Mouse (Mus musculus): Measurements from ENCODE around the gene Lemd1. TPM values are rescaled to one million over a fixed set of nuclear protein-coding genes. Genes with fewer than 3 reads are reported as not detected.
A peak's percentile ranks its signal among the peaks of the same experiment; 100 is the strongest.

Gene Lemd1
- 10 to 100 TPM in 1 of 2 experiments, 1 to 10 TPM in 1; 8.8 to 10.1 TPM for total RNA-seq (2021)

GRCm38 (mm10) chr1:132191093-132191785, at the start of gene Lemd1, which contains the start of gene AC124108.1:
TSS of gene Lemd1 (plus strand) at chr1:132191431.
TSS of gene AC124108.1 (plus strand) at chr1:132191457.
- intact Hi-C loops (cut with DNase I): no loop called here
- DNase-seq: peak; percentile 22

GRCm38 (mm10) chr1:132141753-132142152, 49.5 kb upstream of the Lemd1 start:
- DNase-seq: no peak
- intact Hi-C loops (cut with DNase I): no loop called here

- intact Hi-C loops (cut with DNase I): no loop called here
- DNase-seq: no peak
These were observed 48.2 kb upstream of the Lemd1 start for GRCm38 (mm10) chr1:132143079-132143478.

GRCm38 (mm10) chr1:132143730-132144129, 47.5 kb upstream of the Lemd1 start:
- DNase-seq: no peak
- intact Hi-C loops (cut with DNase I): no loop called here

GRCm38 (mm10) chr1:132144223-132144622, 47.0 kb upstream of the Lemd1 start:
- intact Hi-C loops (cut with DNase I): no loop called here
- DNase-seq: no peak

GRCm38 (mm10) chr1:132144837-132145236, 46.4 kb upstream of the Lemd1 start:
- intact Hi-C loops (cut with DNase I): no loop called here
- no peak for DNase-seq

GRCm38 (mm10) chr1:132145973-132146685, 45.1 kb upstream of the Lemd1 start:
- intact Hi-C loops (cut with DNase I): no loop called here
- no peak for DNase-seq

GRCm38 (mm10) chr1:132149410-132149809, 41.8 kb upstream of the Lemd1 start:
- intact Hi-C loops (cut with DNase I): no loop called here
- DNase-seq: no peak

GRCm38 (mm10) chr1:132150171-132150570, 41.1 kb upstream of the Lemd1 start:
- DNase-seq: no peak
- intact Hi-C loops (cut with DNase I): loop anchor here (10.0 kb wide), 1 partner anchor 205 kb away; no protein-coding TSS in a partner anchor

- intact Hi-C loops (cut with DNase I): loop anchor here (10.0 kb wide), 1 partner anchor 204 kb away; no protein-coding TSS in a partner anchor
- DNase-seq: no peak
These were observed 40.2 kb upstream of the Lemd1 start for GRCm38 (mm10) chr1:132150817-132151601.

GRCm38 (mm10) chr1:132151908-132152307, 39.3 kb upstream of the Lemd1 start:
- no peak for DNase-seq
- intact Hi-C loops (cut with DNase I): loop anchor here (10.0 kb wide), 1 partner anchor 203 kb away; no protein-coding TSS in a partner anchor

GRCm38 (mm10) chr1:132153086-132153690, 38.0 kb upstream of the Lemd1 start:
- DNase-seq: peak; percentile 66
- intact Hi-C loops (cut with DNase I): loop anchor here (10.0 kb wide), 1 partner anchor 202 kb away; no protein-coding TSS in a partner anchor

GRCm38 (mm10) chr1:132153691-132154090, 37.5 kb upstream of the Lemd1 start:
- intact Hi-C loops (cut with DNase I): loop anchor here (10.0 kb wide), 1 partner anchor 201 kb away; no protein-coding TSS in a partner anchor
- no peak for DNase-seq

GRCm38 (mm10) chr1:132155737-132156136, 35.5 kb upstream of the Lemd1 start:
- intact Hi-C loops (cut with DNase I): loop anchor here (2.0 to 10.0 kb wide), 2 partner anchors 35 to 199 kb away; no protein-coding TSS in a partner anchor

GRCm38 (mm10) chr1:132157016-132157781, 34.0 kb upstream of the Lemd1 start:
- intact Hi-C loops (cut with DNase I): loop anchor here (2.0 to 10.0 kb wide), 2 partner anchors 36 to 198 kb away; no protein-coding TSS in a partner anchor
- peak; percentile 94 for DNase-seq

More at GRCm38 (mm10) chr1:132155737-132156136, 35.5 kb upstream of the Lemd1 start:
- DNase-seq: peak; percentile 83

GRCm38 (mm10) chr1:132157808-132158207, 33.4 kb upstream of the Lemd1 start:
- no peak for DNase-seq
- intact Hi-C loops (cut with DNase I): loop anchor here (2.0 to 10.0 kb wide), 3 partner anchors 37 to 197 kb away; no protein-coding TSS in a partner anchor

- DNase-seq: no peak
- intact Hi-C loops (cut with DNase I): loop anchor here (2.0 to 10.0 kb wide), 2 partner anchors 78 to 196 kb away; no protein-coding TSS in a partner anchor
These were observed 32.5 kb upstream of the Lemd1 start for GRCm38 (mm10) chr1:132158741-132159140.

GRCm38 (mm10) chr1:132159681-132160080, 31.6 kb upstream of the Lemd1 start:
- no peak for DNase-seq
- intact Hi-C loops (cut with DNase I): loop anchor here (2.0 to 10.0 kb wide), 2 partner anchors 77 to 195 kb away; no protein-coding TSS in a partner anchor

GRCm38 (mm10) chr1:132161211-132161880, 29.9 kb upstream of the Lemd1 start:
- intact Hi-C loops (cut with DNase I): no loop called here
- DNase-seq: peak; percentile 50
